19 mouse cellular contexts compared by ENCODE assay signal in genomic region chr16:28484920-28485319, GRCm38 (mm10).
"Had no signal": no experiment of that assay in that cellular context is flagged by ENCODE, and none has a peak within 500 bp of the region (broad histone marks: within the 10 kb centered on the region; RNA-seq: fewer than 3 reads in every experiment).

No protein-coding gene starts in this region.

- H3K9me3 ChIP-seq: neural tube, embryonic 13.5 days; neural tube, embryonic 15.5 days had no signal

- H3K4me2 ChIP-seq: lung, embryonic 14.5 days; midbrain, embryonic 12.5 days; neural tube, embryonic 13.5 days; neural tube, embryonic 15.5 days had no signal

- H3K4me3 ChIP-seq: midbrain, embryonic 10.5 days; midbrain, embryonic 12.5 days; myocyte; neural tube, embryonic 13.5 days; neural tube, embryonic 15.5 days had no signal

- H3K36me3 ChIP-seq: midbrain, embryonic 10.5 days; midbrain, embryonic 12.5 days; neural tube, embryonic 13.5 days; neural tube, embryonic 15.5 days had no signal

- H3K4me1 ChIP-seq: midbrain, embryonic 10.5 days; midbrain, embryonic 12.5 days; neural tube, embryonic 13.5 days had no signal

- H3K27ac ChIP-seq: midbrain, embryonic 10.5 days; midbrain, embryonic 12.5 days; neural tube, embryonic 13.5 days; neural tube, embryonic 15.5 days had no signal

- ATAC-seq: midbrain, embryonic 16.5 days had no signal

- H3K27me3 ChIP-seq: midbrain, embryonic 12.5 days; neural tube, embryonic 13.5 days; neural tube, embryonic 15.5 days had no signal

- H3K9ac ChIP-seq: lung, embryonic 14.5 days; midbrain, embryonic 12.5 days; neural tube, embryonic 13.5 days; neural tube, embryonic 15.5 days had no signal

- DNase-seq: lung, adult 18-20 months; lung, embryonic 14.5 days; lung, postnatal 10 days; lung, postnatal 4 days; midbrain, embryonic 14.5 days; retina, postnatal 1 day; right cerebral cortex, adult 18-20 months; right cerebral cortex, postnatal 25 days; right cerebral cortex, postnatal 4 days; spleen, adult 18-20 months; thymus, adult 18-20 months; thymus, postnatal 14 days; thymus, postnatal 36 days had no signal
